Mouse (Mus musculus) thymus, adult 2 months (tissue): ENCODE results near the gene Ick.

Source experiments
- CTCF ChIP-seq: fragments of 200-500 bp; IDR thresholded peaks from 2 replicates; pipeline ENCODE4 v1.5.1; 2012; ENCODE audit warnings: mild to moderate bottlenecking, control low read depth, low read length, moderate library complexity, borderline replicate concordance; ENCODE audit not compliant: control insufficient read depth, poor library complexity, insufficient read depth; ENCODE audit errors: extremely low read depth
- POLR2A ChIP-seq: fragments of 200-500 bp; IDR thresholded peaks from 2 replicates; pipeline ENCODE4 v1.6.1; 2012; ENCODE audit warnings: mild to moderate bottlenecking, low read length, control low read depth, moderate library complexity; ENCODE audit not compliant: control insufficient read depth, poor library complexity, insufficient read depth; ENCODE audit errors: extremely low read depth

DNA sequence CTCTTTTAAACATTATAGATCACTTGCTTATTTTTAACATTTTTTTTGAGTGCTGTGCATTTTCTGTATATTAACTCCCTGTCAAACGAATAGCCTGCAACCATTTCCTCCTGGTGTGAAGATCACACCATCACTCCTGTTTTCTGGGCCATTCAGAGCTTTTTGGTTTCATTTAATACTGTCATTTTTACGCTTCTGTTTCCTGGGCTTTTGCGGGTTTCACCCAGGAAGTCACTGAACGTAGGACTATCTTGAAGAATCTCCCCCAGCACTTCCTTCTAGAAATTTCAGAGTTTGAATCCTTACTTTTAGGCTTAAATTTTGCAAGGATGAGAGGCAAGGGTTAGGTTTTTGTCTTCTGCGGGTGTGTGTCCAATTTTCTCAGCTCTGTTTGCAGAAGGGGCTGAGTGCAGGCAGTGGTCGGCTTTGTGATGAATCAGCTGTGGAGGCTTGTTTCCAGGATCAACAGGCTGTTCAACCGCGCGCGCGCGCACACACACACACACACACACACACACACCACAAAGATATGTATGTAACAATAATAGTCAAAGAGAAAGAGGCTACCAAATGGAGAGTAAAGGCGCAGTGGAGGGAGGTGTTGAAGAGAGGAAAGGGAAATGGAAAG is 35.2 kb upstream of the Ick start:
- no peak for TF ChIP-seq CTCF
- TF ChIP-seq POLR2A: no peak
